Mouse (Mus musculus) bone marrow, adult 2 months (tissue): ENCODE results near the gene Metap1d. TPM values are rescaled to one million over a fixed set of nuclear protein-coding genes. Genes with fewer than 3 reads are reported as not detected.

Experiments used
- H3K27ac ChIP-seq: fragments of 200-500 bp; 2 replicates; pipeline ENCODE4 v1.5.1; 2012; ENCODE audit warnings: low read depth, mild to moderate bottlenecking, control low read depth, inconsistent platforms, low read length; ENCODE audit not compliant: control insufficient read depth, poor library complexity, insufficient read depth
- H3K4me1 ChIP-seq: fragments of 200-500 bp; 2 replicates; pipeline ENCODE4 v1.6.1; 2011; ENCODE audit warnings: low read length; ENCODE audit not compliant: control insufficient read depth, insufficient read depth
- H3K4me3 ChIP-seq: fragments of 200-500 bp; replicated peaks from 2 replicates; pipeline ENCODE3; 2011; ENCODE audit warnings: mild to moderate bottlenecking, low read depth, low read length, control low read depth; ENCODE audit not compliant: control insufficient read depth
- CTCF ChIP-seq: fragments of 200-500 bp; IDR thresholded peaks from 2 replicates; pipeline ENCODE4 v1.5.1; 2011; ENCODE audit warnings: low read length, control low read depth; ENCODE audit not compliant: control insufficient read depth, insufficient read depth
- POLR2A ChIP-seq: fragments of 200-500 bp; IDR thresholded peaks from 2 replicates; pipeline ENCODE4 v1.6.1; 2011; ENCODE audit warnings: low read depth, mild to moderate bottlenecking, control low read depth, low read length, borderline replicate concordance; ENCODE audit not compliant: control insufficient read depth
- WGBS: fragments of 180-500 bp; shearing (Covaris S2); methylation state at CpG from one replicate; pipeline ENCODE4 v1.1.7; 2018; 5-methylcytosine and 5-hydroxymethylcytosine counted together
- polyA plus RNA-seq: library from polyadenylated mRNA; stranded (reverse); fragments of >200 nt; gene quantifications from 2 replicates; pipeline ENCODE4 v1.2.4, GENCODE M21; 2011; ENCODE audit warnings: low replicate concordance; ENCODE audit not compliant: missing spikeins, insufficient read depth, insufficient read length

Metap1d gene
- polyA plus RNA-seq: 24.7 and 36.8 TPM in 2 replicates

DNA sequence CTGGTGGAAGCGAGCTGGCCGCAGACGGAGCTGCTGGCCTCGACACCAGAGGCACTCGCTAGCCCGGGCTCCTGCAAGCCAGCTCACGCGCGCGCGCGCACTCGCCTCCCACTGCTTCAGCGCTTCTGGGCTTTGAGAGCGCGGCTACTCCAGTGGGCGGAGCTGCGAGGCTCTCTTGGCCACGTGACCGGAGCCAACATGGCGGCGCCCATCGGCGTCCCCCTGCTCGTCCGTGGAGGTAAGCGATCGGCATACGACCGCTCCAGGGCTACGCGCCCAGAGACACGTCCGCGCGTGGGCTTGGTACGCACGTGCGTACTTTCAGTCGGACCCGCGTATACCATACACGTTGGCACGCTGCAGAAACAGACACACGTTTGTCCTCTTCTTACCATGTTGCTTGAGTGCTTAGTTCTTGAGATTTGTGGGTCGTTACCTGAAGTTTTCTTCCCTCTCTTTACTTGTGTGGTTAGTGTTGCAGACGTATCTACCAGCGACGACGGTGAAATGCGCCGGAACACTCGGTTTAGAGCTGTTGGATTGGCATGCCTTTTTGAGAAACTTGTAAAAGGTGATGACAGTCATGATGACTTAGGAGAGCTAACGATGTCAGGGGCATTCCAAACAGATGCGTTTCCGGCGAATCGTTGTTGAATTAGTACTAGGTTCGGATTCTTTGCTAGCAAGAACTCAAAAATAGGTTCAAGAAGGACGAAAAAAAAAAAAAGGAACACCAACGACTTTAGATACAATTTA lies at the start of gene Metap1d:
Gene Metap1d (plus strand): TSS at position 116 of the 756 bp plus-strand sequence.
- peak within 1 kb of the TSS; percentile 50 for H3K27ac ChIP-seq
- H3K4me3 ChIP-seq: peak within 1 kb of the TSS; percentile 99
- H3K4me1 ChIP-seq: peaks cover 1% of the 10 kb centered on the region; the same call in 1 of the 2 replicates
- WGBS: under 1% methylated on average over 61 of the region's 61 CpGs
- peak; percentile 67; the same call in 1 of the 2 replicates for TF ChIP-seq POLR2A
- no peak for TF ChIP-seq CTCF

GRCm38 (mm10) chr2:71405613-71406012 lies 47.5 kb upstream of the Metap1d start:
- 46% methylated on average over 1 of the region's 1 CpGs for WGBS
- no peak overlapping the region for H3K4me3 ChIP-seq

GRCm38 (mm10) chr2:71418760-71419280 lies 34.3 kb upstream of the Metap1d start:
- no peaks in the 10 kb centered on the region for H3K4me1 ChIP-seq
- H3K27ac ChIP-seq: no peak overlapping the region
- H3K4me3 ChIP-seq: no peak overlapping the region
- TF ChIP-seq CTCF: no peak
- TF ChIP-seq POLR2A: no peak
- WGBS: 94% methylated on average over 3 of the region's 3 CpGs

More at GRCm38 (mm10) chr2:71405613-71406012, 47.5 kb upstream of the Metap1d start:
- TF ChIP-seq POLR2A: no peak
- no peak for TF ChIP-seq CTCF
- Histone ChIP-seq H3K4me1 (no peaks in the 10 kb centered on the region), H3K27ac (no peak overlapping the region)

- no peak overlapping the region for H3K27ac ChIP-seq
- no peaks in the 10 kb centered on the region for H3K4me1 ChIP-seq
- WGBS: 68% methylated on average over 3 of the region's 3 CpGs
- H3K4me3 ChIP-seq: no peak overlapping the region
- no peak for TF ChIP-seq POLR2A
- no peak for TF ChIP-seq CTCF
These were observed 33.7 kb upstream of the Metap1d start for GRCm38 (mm10) chr2:71419408-71419807.

GRCm38 (mm10) chr2:71420895-71421425 lies 32.1 kb upstream of the Metap1d start:
- WGBS: 92% methylated on average over 9 of the region's 9 CpGs
- Histone ChIP-seq H3K4me1 (no peaks in the 10 kb centered on the region), H3K4me3 (no peak overlapping the region), H3K27ac (no peak overlapping the region)
- TF ChIP-seq POLR2A (no peak), CTCF (no peak)

DNA sequence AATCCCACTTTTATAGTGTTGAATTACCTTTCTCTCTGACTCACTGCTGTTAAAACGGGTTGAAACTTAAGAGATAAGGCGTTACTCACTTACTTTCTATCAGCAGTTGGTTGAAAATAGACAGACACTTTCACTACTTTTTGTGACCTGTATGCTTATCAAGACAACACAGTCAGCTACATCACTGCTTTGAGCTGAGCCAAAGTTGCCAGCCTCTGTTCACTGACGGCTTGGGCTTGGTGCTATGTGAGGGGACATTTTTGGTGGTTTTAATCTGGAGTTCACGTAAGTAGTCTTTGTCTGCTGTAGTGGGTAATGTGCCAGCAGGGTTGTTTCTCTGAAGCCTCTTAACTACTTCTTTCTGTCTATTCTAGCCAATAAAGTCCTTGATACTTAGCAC lies 28.5 kb upstream of the Metap1d start:
- 67% methylated on average over 4 of the region's 4 CpGs for WGBS
- H3K27ac ChIP-seq: no peak overlapping the region
- H3K4me3 ChIP-seq: no peak overlapping the region
- no peaks in the 10 kb centered on the region for H3K4me1 ChIP-seq
- TF ChIP-seq POLR2A (no peak), CTCF (no peak)

DNA sequence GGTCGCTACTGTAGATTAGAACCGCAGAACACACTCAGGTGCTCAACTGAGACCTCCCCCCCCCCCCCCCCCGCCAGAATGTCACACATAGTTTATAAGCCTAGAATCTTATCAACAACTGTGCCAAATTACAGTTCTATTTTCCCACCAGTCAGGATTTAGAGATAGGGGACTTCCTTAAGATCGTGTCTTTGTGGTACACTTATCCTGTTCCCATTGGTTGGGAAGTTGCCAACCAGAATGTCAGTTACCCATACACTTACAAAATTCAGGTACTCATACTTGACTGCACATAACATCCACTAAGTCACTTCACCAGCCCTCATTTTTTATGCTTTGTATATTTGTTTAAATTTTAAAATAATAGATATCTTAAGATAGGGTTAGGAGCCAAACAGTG lies 17.6 kb upstream of the Metap1d start:
- Histone ChIP-seq H3K4me1 (no peaks in the 10 kb centered on the region), H3K4me3 (no peak overlapping the region), H3K27ac (no peak overlapping the region)
- TF ChIP-seq CTCF (no peak), POLR2A (no peak)
- WGBS: 63% methylated on average over 4 of the region's 4 CpGs

- WGBS: 63% methylated on average over 2 of the region's 2 CpGs
- no peak overlapping the region for H3K27ac ChIP-seq
- TF ChIP-seq POLR2A: no peak
- no peak for TF ChIP-seq CTCF
- no peaks in the 10 kb centered on the region for H3K4me1 ChIP-seq
- no peak overlapping the region for H3K4me3 ChIP-seq
These were observed 9.7 kb upstream of the Metap1d start for GRCm38 (mm10) chr2:71443376-71443775.
